Mouse (Mus musculus) common myeloid progenitor, adult 5-6 weeks (primary cell): ENCODE measurements around the gene Evpl. TPM values are rescaled to one million over a fixed set of nuclear protein-coding genes. Genes with fewer than 3 reads are reported as not detected.
"Not testable (repeated sequence)": the region's sequence is repeated elsewhere in the genome, so short reads cannot be mapped to it uniquely, and the experiment has no call there.

ENCODE experiments used
- ATAC-seq: replicated peaks from 2 replicates; pipeline ENCODE4 v1.8.0; 2016; ENCODE audit warnings: low read depth, mild to moderate bottlenecking, moderate TSS enrichment, inconsistent platforms; ENCODE audit not compliant: poor library complexity, severe bottlenecking
- total RNA-seq: library from RNA; stranded (forward); fragments of 200-1000, 187-1606 nt; gene quantifications from 2 replicates; pipeline ENCODE4 v1.2.3, GENCODE M21; 2017

The Evpl gene
- total RNA-seq: 2.2 and 2.6 TPM in 2 replicates

DNA sequence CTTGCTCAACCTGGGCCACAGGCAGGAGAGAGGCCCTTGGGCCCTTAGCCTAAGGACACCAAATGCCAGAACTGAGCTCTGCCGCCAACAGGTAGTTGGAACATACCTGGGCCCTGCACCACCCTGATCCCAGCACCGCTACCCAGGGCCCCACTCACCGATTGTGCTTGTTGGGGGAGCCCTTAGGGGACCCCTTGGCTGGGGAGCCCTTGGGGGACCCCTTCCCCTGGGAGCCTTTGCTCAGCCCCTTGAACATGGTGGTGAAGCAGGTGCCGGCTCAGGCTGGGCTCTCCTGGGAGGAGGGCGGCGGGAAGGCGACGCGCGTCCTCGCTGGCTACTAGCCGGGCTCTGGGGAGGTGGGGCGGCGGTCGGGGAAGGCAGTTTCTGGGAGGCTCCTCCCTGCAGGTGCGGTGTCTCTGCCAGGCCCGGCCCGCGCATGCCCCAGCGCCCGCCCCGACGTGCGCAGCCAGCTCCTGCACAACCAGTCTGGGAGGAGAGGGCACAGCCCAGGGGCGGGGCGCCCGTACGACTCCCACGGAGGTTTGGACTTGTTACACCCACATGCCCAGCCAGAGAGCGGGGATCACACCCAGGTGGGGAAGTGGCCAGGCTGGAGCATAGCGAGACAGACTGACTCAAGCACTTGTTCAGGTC, at the start of gene Evpl:
Gene Evpl, minus strand, starts transcription at position 336 of the 654 bp plus-strand sequence.
- ATAC-seq: peak; percentile 79

- ATAC-seq: no peak
These were observed 49.5 kb upstream of the Evpl start for GRCm38 (mm10) chr11:116287351-116287750.

- ATAC-seq: no peak
These were observed 47.9 kb upstream of the Evpl start for GRCm38 (mm10) chr11:116285770-116286191.

- ATAC-seq: no peak
These were observed 46.1 kb upstream of the Evpl start for GRCm38 (mm10) chr11:116283982-116284381.

- peak; percentile 22; the same call in 1 of the 2 replicates for ATAC-seq
These were observed 45.1 kb upstream of the Evpl start for GRCm38 (mm10) chr11:116282912-116283521.

GRCm38 (mm10) chr11:116282089-116282488, 44.2 kb upstream of the Evpl start:
- peak; percentile 17; the same call in 1 of the 2 replicates for ATAC-seq

DNA sequence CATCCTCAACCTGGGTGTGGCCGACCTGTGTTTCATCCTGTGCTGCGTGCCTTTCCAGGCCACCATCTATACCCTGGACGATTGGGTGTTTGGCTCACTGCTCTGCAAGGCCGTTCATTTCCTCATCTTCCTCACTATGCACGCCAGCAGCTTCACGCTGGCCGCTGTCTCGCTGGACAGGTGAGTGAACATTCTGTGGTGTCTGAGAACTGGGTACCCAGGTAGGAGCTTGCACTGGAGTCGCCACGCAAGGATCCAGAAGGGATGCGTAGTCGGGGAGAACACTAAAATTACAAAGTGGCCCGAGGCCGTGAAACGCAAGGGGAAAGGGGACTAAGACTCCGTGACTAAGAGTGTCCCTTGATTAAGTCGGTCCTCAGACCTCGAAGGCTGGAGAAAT, 43.8 kb upstream of the Evpl start:
- no peak for ATAC-seq

- ATAC-seq: peak; percentile 50
These were observed 43.1 kb upstream of the Evpl start, which contains the start of gene Galr2 for GRCm38 (mm10) chr11:116280751-116281663. Gene Galr2 (plus strand): TSS chr11:116280939.

DNA sequence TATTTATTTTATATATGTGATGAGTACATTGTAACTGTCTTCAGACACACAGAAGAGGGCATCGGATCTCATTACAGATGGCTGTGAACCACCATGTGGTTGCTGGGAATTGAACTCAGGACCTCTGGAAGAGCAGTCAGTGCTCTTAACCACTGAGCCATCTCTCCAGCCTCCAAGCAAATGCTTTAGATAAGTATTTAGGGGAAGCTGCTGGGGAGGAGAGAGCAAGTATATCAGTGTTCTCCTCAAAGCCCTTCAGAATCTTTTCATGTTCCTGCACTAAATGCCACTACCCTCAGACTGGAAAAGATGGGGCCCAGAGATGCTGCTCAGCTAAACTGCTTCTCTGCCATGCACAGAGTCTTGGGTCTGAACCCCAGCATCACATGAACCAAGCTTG, 39.3 kb upstream of the Evpl start:
- ATAC-seq: not testable (repeated sequence)

- peak; percentile 99 for ATAC-seq
These were observed 36.3 kb upstream of the Evpl start, which contains the start of gene Srp68 for GRCm38 (mm10) chr11:116274045-116274666. Gene Srp68 (minus strand): TSS chr11:116274217.

GRCm38 (mm10) chr11:116273469-116274044, 35.7 kb upstream of the Evpl start:
- ATAC-seq: peak; percentile 20

GRCm38 (mm10) chr11:116272589-116273468, 35.0 kb upstream of the Evpl start:
- no peak for ATAC-seq

DNA sequence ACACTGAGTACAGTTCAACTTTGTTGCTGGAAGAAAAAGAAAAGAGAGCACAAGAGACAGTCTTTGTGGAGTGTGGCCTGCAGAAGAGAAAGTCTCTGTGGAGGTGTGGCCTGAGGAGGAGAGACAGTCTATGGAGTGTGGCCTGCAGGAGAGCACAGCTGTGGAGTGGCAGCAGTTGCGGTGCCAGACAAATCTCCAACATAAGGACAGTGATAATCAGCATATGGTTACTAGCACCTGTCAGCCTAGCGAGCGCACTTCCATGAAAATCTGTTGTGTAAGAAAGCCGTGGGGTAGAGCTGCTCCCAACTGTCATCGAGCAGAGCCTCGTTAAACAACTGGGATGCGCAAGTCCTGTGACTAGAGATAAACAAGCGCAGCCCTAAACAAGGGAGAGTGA, 31.7 kb upstream of the Evpl start:
- ATAC-seq: no peak

DNA sequence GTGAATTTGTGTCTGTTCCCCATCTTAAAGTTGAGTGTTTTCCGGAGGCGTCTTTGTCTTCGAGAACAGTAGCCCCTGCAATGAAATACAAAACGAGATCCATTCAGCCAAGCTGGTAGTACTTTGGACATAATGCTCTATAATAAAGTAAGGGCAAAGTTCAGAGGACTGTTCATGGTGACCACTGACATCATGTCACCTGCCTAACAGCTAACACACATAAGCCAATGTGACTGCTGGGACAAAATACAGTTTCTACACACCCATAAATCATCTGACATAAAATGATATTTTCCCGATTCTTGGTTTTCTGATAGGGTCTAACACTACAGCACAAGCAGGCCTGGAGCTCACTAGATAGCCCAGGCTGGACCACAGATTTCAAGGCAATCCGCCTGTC, 30.4 kb upstream of the Evpl start:
- no peak for ATAC-seq

DNA sequence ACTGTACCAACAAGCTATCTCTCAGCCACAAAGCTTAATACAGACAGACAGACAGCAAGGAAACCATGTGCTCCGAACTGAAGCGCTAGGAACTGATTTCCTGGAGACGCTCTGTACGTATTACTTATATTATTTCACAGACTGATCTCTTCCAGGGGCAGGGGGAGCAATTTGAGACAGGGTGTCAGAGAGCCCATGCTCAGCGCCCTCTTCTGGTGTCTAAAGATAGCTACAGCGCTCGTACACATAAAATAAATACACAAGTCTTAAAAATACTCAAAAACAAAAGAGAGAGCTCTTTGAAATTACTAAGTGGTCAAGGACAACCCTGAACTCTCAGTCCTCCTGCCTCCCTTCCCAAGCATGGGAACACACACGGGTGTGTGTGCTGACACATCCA, 29.8 kb upstream of the Evpl start:
- no peak; the same call in 1 of the 2 replicates for ATAC-seq

DNA sequence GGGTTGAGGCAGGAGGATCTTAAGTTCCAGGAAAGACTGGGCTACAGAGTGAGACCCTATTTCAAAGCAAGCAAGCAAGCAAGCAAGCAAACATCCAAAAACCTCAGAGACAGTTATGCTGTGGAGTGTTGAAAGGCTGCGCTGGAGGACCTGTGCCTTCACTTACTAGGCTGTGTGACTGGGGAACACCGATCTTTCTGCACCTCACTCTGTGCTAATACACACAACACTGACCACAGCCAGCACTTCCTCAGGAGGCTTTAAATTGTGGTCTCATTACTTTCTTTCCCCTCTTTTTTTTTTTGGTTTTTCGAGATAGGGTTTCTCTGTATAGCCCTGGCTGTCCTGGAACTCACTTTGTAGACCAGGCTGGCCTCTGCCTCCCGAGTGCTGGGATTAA, 28.0 kb upstream of the Evpl start:
- peak; percentile 57; the same call in 1 of the 2 replicates for ATAC-seq

DNA sequence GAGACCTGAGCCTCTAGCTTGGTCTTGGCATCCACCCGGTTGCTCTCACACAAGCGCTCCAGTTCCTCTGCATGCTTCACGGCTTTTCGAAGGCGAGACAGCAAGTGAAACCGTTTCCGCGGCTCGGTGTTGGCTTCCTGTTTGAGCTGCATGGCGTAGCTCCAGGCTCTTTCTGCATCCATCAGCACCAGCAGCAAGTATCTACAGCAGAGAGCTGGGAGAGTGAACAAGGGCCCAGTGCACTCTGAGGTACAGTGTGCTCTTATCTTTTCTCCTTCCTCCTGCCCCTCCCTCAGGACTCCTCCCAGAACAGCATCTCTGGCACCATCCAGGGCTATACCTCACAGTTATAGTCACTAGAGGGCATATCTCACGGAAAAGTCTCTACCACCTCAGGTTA, 27.5 kb upstream of the Evpl start:
- ATAC-seq: peak; percentile 82

DNA sequence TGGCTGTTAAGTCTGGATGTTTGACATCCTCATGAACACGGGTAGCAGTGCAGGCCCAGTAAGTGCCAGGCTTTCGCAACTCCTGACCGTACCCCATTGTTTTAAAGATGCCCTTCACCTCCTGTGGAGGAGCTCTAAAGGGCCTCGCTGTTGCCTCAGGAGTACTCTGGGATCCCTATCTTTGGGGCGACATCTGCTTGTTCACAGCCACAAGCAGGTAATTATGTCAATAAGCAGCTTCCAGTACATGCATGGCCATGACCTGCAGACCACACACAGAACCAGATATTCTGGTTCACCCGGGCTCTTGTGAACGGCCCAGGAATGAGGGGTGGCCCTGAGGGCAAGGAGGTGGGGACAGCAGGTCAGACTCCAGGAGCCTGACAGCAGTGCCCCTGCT, 22.4 kb upstream of the Evpl start:
- ATAC-seq: no peak

- ATAC-seq: peak; percentile 66
These were observed 21.6 kb upstream of the Evpl start for GRCm38 (mm10) chr11:116259461-116259860.
